Mouse (Mus musculus): ENCODE results near the gene Cnpy2. TPM values are rescaled to one million over a fixed set of nuclear protein-coding genes. Genes with fewer than 3 reads are reported as not detected.

Gene Cnpy2
- total RNA-seq, 1 experiment, result 218 TPM

DNA sequence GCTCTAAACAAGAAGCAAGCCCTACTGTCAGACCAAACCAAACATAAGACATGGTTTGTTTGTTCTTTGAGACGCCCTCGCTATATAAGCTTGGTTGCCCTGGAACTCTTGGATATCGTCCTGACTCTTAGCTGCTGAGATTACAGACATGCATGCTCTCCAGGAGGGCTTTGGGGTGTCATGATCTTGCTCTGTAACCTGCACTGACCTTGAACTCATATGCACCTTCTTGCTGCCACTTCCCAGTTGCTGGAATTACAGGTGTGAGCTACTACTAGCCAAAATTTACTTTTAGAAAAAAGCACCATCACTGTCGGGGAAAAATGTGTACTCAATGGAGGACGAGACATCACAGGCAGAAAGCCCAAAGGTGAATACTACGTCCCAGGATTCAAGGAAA lies 47.3 kb downstream of the Cnpy2 start:
- peaks cover 6% of the 10 kb centered on the region; the same call in 1 of the 2 replicates for H3K36me3 ChIP-seq (ENCODE audit: control insufficient read depth, insufficient read depth, low read length, poor library complexity, severe bottlenecking)
- H3K9ac ChIP-seq (ENCODE audit: insufficient read depth, low read depth, low read length, poor library complexity, severe bottlenecking), result no peak overlapping the region; the same call in 1 of the 2 replicates
- in situ Hi-C loops (cut with MboI; ENCODE audit: low sequenced_read_pairs in 2 of 2, unreplicated experiment in 2 of 2), result no loop called here
- no peaks in the 10 kb centered on the region for H3K9me3 ChIP-seq (ENCODE audit: control insufficient read depth, insufficient read depth, low read depth, low read length)
- H3K4me3 ChIP-seq (ENCODE audit: insufficient read depth in 1 of 2, low read depth in 1 of 2, low read length in 2 of 2, poor library complexity in 1 of 2, severe bottlenecking in 1 of 2), result peak overlapping the region; percentile 82 to 95; a peak in 2 of 4 replicates
- no peak for TF ChIP-seq MAFK (IDR thresholded peaks at IDR 0.05; ENCODE audit: insufficient read depth, low read depth, low read length)
- TF ChIP-seq ZNF384 (IDR thresholded peaks at IDR 0.05; ENCODE audit: low read depth, low read length), result no peak
- TF ChIP-seq CHD2 (IDR thresholded peaks at IDR 0.05; ENCODE audit: low read depth, low read length), result no peak
- no peak for TF ChIP-seq ZC3H11A (IDR thresholded peaks at IDR 0.05; ENCODE audit: borderline replicate concordance, low read depth, low read length)
- no peak for TF ChIP-seq HCFC1 (IDR thresholded peaks at IDR 0.05; ENCODE audit: borderline replicate concordance, insufficient read depth, low read length)
- DNase-seq (ENCODE audit: low read depth, low spot score), result no peak
- H3K27ac ChIP-seq (ENCODE audit: insufficient read depth, low read depth, low read length, poor library complexity, severe bottlenecking), result no peak overlapping the region; the same call in 1 of the 2 replicates
- H3K4me1 ChIP-seq (ENCODE audit: control insufficient read depth in 2 of 2, insufficient read depth in 2 of 2, low read length in 2 of 2, poor library complexity in 1 of 2), result peaks cover 8 to 11% of the 10 kb centered on the region in 2 experiments

DNA sequence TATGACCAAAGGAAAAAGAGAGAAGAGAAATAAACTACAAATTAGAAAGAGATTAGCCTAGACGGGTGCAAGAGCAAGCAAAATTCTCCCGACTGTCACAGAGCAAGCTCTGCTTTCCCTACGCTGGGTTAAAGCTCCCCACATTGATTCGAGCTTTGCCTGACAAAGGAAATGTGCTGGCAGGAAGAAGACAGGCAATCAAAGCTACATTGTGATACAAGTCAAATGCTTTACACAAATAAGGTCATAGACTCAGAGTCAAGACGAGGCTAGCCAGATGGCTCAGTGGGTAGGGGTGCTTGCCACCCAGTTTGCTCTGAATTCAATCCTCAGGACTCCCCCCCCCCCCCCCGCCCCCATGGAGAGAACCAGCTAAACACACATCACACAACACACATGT lies 47.8 kb downstream of the Cnpy2 start:
- Histone ChIP-seq H3K9ac (ENCODE audit: insufficient read depth, low read depth, low read length, poor library complexity, severe bottlenecking) (no peak overlapping the region), H3K4me1 (ENCODE audit: control insufficient read depth in 2 of 2, insufficient read depth in 2 of 2, low read length in 2 of 2, poor library complexity in 1 of 2) (peaks cover 8 to 9% of the 10 kb centered on the region in 2 experiments), H3K36me3 (ENCODE audit: control insufficient read depth, insufficient read depth, low read length, poor library complexity, severe bottlenecking) (peaks cover 3% of the 10 kb centered on the region; the same call in 1 of the 2 replicates), H3K4me3 (ENCODE audit: insufficient read depth in 1 of 2, low read depth in 1 of 2, low read length in 2 of 2, poor library complexity in 1 of 2, severe bottlenecking in 1 of 2) (peak overlapping the region in 1 of 2 experiments; percentile 95; a peak in 1 of 4 replicates), H3K9me3 (ENCODE audit: control insufficient read depth, insufficient read depth, low read depth, low read length) (no peaks in the 10 kb centered on the region), H3K27ac (ENCODE audit: insufficient read depth, low read depth, low read length, poor library complexity, severe bottlenecking) (peak overlapping the region; percentile 36)
- no peak for DNase-seq (ENCODE audit: low read depth, low spot score)
- in situ Hi-C loops (cut with MboI; ENCODE audit: low sequenced_read_pairs in 2 of 2, unreplicated experiment in 2 of 2), result no loop called here
- TF ChIP-seq CHD2 (IDR thresholded peaks at IDR 0.05; ENCODE audit: low read depth, low read length) (no peak), HCFC1 (IDR thresholded peaks at IDR 0.05; ENCODE audit: borderline replicate concordance, insufficient read depth, low read length) (no peak), ZNF384 (IDR thresholded peaks at IDR 0.05; ENCODE audit: low read depth, low read length) (no peak), MAFK (IDR thresholded peaks at IDR 0.05; ENCODE audit: insufficient read depth, low read depth, low read length) (no peak), ZC3H11A (IDR thresholded peaks at IDR 0.05; ENCODE audit: borderline replicate concordance, low read depth, low read length) (no peak)

DNA sequence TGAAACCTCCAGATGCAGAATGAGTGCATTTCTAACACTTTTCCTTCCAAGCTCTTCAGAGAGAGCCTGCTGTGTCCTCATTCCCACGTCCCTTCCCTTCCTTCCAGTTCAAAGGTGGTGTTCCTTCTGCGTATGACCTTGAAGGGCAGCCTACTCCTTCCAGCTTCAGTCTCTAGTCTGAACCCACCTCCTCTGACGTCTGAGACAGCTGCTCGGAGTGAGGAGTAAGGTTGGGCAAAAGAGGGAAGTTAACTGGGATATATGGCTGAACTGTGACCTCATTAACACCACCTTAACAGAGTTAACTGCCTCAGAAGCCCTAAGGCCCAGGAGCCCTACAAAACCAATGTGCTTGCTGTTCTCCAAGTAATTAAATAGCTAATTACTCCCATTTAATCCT lies 48.3 kb downstream of the Cnpy2 start:
- in situ Hi-C loops (cut with MboI; ENCODE audit: low sequenced_read_pairs in 2 of 2, unreplicated experiment in 2 of 2), result no loop called here
- Histone ChIP-seq H3K9ac (ENCODE audit: insufficient read depth, low read depth, low read length, poor library complexity, severe bottlenecking) (no peak overlapping the region), H3K9me3 (ENCODE audit: control insufficient read depth, insufficient read depth, low read depth, low read length) (no peaks in the 10 kb centered on the region), H3K36me3 (ENCODE audit: control insufficient read depth, insufficient read depth, low read length, poor library complexity, severe bottlenecking) (no peaks in the 10 kb centered on the region), H3K27ac (ENCODE audit: insufficient read depth, low read depth, low read length, poor library complexity, severe bottlenecking) (peak overlapping the region; percentile 36), H3K4me1 (ENCODE audit: control insufficient read depth in 2 of 2, insufficient read depth in 2 of 2, low read length in 2 of 2, poor library complexity in 1 of 2) (peaks cover 8 to 9% of the 10 kb centered on the region in 2 experiments), H3K4me3 (ENCODE audit: insufficient read depth in 1 of 2, low read depth in 1 of 2, low read length in 2 of 2, poor library complexity in 1 of 2, severe bottlenecking in 1 of 2) (peak overlapping the region in 1 of 2 experiments; percentile 6; a peak in 1 of 4 replicates)
- no peak for DNase-seq (ENCODE audit: low read depth, low spot score)
- TF ChIP-seq CHD2 (IDR thresholded peaks at IDR 0.05; ENCODE audit: low read depth, low read length) (no peak), HCFC1 (IDR thresholded peaks at IDR 0.05; ENCODE audit: borderline replicate concordance, insufficient read depth, low read length) (no peak), MAFK (IDR thresholded peaks at IDR 0.05; ENCODE audit: insufficient read depth, low read depth, low read length) (no peak), ZNF384 (IDR thresholded peaks at IDR 0.05; ENCODE audit: low read depth, low read length) (no peak), ZC3H11A (IDR thresholded peaks at IDR 0.05; ENCODE audit: borderline replicate concordance, low read depth, low read length) (no peak)

DNA sequence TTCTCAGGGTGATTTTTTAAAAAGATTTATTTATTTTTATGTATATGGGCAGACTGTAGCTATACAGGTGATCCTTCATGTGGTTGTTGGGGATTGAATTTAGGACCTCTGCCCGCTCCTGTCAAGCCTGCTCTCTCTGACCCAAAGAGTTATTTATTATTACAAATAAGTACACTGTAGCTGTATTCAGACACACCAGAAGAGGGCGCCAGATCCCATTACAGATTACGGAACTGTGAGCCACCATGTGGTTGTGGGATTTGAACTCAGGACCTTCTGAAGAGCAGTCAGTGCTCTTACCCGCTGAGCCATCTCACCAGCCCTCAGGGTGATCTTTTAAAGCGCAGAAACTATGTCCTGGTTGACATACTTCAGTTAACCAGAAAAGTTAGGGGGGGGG lies 49.9 kb downstream of the Cnpy2 start:
- no peaks in the 10 kb centered on the region for H3K36me3 ChIP-seq (ENCODE audit: control insufficient read depth, insufficient read depth, low read length, poor library complexity, severe bottlenecking)
- DNase-seq (ENCODE audit: low read depth, low spot score), result no peak
- in situ Hi-C loops (cut with MboI; ENCODE audit: low sequenced_read_pairs in 2 of 2, unreplicated experiment in 2 of 2), result no loop called here
- no peak overlapping the region for H3K4me3 ChIP-seq (ENCODE audit: insufficient read depth in 1 of 2, low read depth in 1 of 2, low read length in 2 of 2, poor library complexity in 1 of 2, severe bottlenecking in 1 of 2)
- no peaks in the 10 kb centered on the region for H3K9me3 ChIP-seq (ENCODE audit: control insufficient read depth, insufficient read depth, low read depth, low read length)
- H3K27ac ChIP-seq (ENCODE audit: insufficient read depth, low read depth, low read length, poor library complexity, severe bottlenecking), result no peak overlapping the region
- TF ChIP-seq ZNF384 (IDR thresholded peaks at IDR 0.05; ENCODE audit: low read depth, low read length) (no peak), HCFC1 (IDR thresholded peaks at IDR 0.05; ENCODE audit: borderline replicate concordance, insufficient read depth, low read length) (no peak), CHD2 (IDR thresholded peaks at IDR 0.05; ENCODE audit: low read depth, low read length) (no peak), MAFK (IDR thresholded peaks at IDR 0.05; ENCODE audit: insufficient read depth, low read depth, low read length) (no peak), ZC3H11A (IDR thresholded peaks at IDR 0.05; ENCODE audit: borderline replicate concordance, low read depth, low read length) (no peak)
- peaks cover 8 to 9% of the 10 kb centered on the region in 2 experiments for H3K4me1 ChIP-seq (ENCODE audit: control insufficient read depth in 2 of 2, insufficient read depth in 2 of 2, low read length in 2 of 2, poor library complexity in 1 of 2)
- H3K9ac ChIP-seq (ENCODE audit: insufficient read depth, low read depth, low read length, poor library complexity, severe bottlenecking), result no peak overlapping the region

Measured in ES-E14 (cell line).